Mouse (Mus musculus) kidney, adult 8-10 months (tissue): ENCODE measurements around the gene Cenpm.
"Not testable (repeated sequence)": the region's sequence is repeated elsewhere in the genome, so short reads cannot be mapped to it uniquely, and the experiment has no call there.

Experiments used
- DNase-seq, 2 experiments: peaks; one replicate each; pipeline ENCODE4 v3.0.0; 2022

The Cenpm gene

DNA sequence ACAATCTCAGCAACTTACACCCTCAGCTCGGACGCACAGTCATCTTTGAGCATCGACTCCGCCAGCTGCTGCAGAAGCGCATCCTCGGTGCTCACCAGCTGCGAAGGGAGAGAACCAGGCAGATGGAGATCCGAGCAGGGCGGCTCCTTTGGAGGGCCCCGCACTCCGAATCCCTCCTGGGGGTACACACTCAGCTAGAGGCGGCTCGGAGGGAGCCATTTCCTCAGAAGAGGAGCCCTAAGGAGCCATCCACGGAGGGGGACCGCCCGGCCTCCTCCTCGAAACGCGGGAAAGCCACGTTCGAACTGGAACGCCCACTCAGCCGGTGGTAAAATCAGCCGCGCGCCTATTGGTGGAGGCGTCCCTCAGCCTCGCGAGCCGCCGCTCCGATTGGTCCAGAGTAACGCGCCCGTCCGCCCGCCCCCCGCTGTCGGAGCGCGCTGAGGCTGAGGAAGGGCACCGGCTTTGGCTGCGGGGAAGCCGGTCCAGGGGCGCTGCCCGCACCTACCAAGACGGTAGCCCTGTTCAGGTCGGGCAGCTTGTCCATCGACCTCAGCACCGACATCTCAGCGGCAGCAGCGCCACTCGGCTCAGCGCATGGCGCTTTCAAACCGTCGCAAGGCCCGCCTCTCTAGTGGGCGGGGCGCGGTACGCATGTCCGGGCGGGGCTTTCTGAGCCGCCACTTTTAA, at the start of gene Cenpm:
Gene Cenpm, minus strand, starts transcription at position 634 of the 690 bp plus-strand sequence.
- peak; percentile 85 to 92 for DNase-seq

DNA sequence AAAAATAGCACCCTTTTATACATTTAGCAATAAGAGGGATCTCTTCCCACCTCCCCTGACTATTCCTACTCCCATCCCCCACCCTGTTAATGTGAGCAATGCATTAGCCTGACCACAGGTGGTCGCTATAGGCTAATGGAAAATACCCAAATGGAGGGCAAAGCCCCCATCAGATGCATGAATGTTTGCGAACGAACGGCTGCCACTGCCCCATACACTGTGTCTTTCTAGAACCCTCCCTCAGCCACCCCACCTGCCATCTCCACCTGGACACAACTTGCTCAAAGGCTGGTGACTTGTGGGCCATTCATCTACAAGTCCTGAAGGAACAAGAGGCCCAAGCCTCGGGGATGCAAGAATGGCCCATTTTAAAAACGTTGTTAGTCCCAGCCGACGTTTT, 49.5 kb upstream of the Cenpm start:
- DNase-seq = no peak

DNA sequence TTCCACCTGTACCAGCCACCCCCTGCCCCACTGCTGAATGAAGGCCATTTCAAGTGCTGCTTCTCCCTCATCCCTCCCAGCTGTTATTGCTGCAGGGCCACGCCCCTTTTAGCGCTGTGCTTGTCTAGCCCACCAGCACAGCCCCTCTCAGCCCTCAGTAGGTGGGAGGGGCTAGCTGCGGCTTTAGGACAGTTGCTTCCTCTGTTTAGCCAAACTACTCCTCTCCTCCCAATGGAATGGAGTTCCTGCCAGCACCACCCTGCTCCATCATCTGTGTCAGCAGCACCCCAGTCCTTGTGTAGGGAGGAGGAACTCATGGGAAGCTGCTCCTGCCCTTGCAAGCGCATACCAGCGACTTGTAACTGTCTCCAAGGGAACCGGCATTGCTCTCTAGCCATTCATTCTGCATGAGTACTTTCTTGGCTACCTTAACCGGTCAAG, 48.7 kb upstream of the Cenpm start:
- peak in 1 of 2 experiments; percentile 22 for DNase-seq

DNA sequence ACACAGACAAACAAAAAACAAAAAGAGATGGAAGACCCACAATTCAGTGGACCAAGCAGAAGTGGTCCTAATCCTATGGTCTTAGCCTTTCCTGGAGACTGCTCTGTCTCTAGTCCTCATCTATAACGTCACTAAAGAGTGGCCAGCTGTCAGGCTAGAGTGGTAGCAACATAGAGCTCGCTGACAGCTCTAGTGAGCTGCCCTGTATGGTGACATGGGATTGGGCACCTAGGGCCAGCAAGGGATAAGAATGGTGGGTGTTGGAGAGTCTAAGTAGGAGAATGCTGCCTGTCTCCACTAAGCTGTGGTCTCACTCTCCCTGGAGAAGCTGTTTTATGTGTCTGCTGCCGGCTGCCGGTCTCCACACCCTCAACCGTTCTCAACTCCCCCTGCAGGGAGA, 48.3 kb upstream of the Cenpm start:
- DNase-seq = no peak

- DNase-seq = no peak
Measured at GRCm38 (mm10) chr15:82290252-82290651, 45.7 kb upstream of the Cenpm start.

DNA sequence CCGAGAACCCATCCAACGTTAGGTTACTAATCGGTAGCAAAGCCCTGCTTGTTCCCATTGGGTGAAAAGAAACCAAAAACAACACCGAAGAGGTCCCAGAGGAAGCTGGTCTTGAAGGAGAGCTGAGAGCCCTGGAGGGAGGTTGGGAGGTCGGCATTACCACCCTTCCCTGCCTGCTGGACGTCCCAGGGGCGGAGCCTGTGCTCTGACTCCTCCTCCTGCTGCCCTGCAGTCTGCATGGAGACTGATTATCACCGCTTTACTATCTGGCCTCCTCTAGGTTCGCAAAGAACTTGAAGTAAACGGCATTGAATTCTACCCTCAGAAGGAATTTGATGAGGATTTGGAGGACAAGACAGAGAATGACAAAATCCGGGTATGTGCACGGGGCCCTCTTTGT, 41.6 kb upstream of the Cenpm start:
- no peak for DNase-seq

DNA sequence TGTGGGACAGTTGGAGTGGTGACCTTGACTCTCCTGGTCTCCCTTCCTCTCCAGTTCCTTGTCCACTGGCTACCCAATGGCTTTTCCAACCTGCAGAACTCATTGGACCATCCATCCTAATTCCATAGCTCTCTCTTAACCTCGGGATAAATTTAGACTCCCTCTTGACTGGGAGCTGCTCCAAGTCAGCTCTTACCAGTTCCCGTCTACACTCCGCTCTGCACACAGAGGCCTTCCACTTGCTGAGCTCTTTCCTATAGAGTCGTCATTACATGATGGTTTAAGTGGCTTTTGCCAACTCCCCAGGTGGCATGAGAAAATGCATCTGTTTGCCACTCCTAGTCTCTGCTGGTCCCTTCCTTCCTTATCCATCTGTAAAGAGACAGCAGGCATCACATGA, 36.1 kb upstream of the Cenpm start:
- DNase-seq = no peak

DNA sequence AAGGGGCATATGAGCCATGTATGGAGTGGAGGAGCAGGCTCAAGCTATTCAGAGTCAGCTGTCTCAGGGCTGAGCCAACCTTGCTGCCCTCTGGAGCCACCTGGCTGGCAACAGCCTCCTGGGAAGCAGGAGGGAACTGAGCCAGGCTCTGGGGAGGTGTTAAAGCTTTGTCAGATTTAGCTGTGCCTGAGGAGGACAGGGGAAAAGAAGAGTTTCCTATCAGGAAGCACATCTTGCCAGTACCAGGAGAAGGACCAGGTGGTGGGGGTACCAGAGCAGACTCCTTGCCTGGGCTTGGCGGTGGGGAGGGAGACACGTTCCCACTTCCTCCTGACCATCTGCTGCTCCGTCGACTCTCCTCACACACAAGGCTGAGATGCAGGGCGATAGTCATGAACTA, 33.0 kb upstream of the Cenpm start:
- DNase-seq = no peak

GRCm38 (mm10) chr15:82274927-82275901, 30.7 kb upstream of the Cenpm start:
- no peak for DNase-seq

GRCm38 (mm10) chr15:82274593-82274926, 30.0 kb upstream of the Cenpm start, which contains the start of gene Sept3:
TSS of gene Sept3 (plus strand) at chr15:82274893.
- no peak for DNase-seq

- no peak for DNase-seq
Measured at GRCm38 (mm10) chr15:82272295-82272694, 27.7 kb upstream of the Cenpm start.

- DNase-seq = peak; percentile 35 to 58
Measured at GRCm38 (mm10) chr15:82271201-82271600, 26.7 kb upstream of the Cenpm start.

- no peak for DNase-seq
Measured at GRCm38 (mm10) chr15:82268783-82269182, 24.2 kb upstream of the Cenpm start.

- no peak for DNase-seq
Measured at GRCm38 (mm10) chr15:82268185-82268584, 23.6 kb upstream of the Cenpm start.

GRCm38 (mm10) chr15:82266356-82266755, 21.8 kb upstream of the Cenpm start:
- DNase-seq = peak; percentile 27 to 65

- peak in 1 of 2 experiments; percentile 64 for DNase-seq
Measured at GRCm38 (mm10) chr15:82259510-82259909, 15.0 kb upstream of the Cenpm start.

GRCm38 (mm10) chr15:82255944-82256383, 11.4 kb upstream of the Cenpm start:
- no peak for DNase-seq

- no peak for DNase-seq
Measured at GRCm38 (mm10) chr15:82255248-82255647, 10.7 kb upstream of the Cenpm start.

DNA sequence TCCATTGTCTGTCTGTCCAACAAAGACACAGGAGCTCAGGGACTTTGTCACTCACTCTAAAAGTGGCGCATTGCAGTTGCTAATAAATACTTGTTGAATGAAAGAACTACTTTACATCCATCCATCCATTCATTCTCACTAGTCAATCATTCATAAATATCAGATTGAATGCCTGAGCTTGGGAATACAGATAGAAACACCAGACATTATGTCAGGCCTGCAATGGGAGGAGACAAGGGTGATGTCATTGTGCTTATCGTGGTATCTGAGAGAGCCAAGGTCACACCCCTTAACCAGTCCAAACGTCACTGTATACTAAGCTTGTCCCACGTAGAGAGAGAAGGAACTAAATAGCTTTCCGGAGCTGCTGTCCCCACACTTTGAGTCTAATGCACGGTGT, 7.5 kb upstream of the Cenpm start, which contains the start of gene 1500009C09Rik:
Gene 1500009C09Rik, plus strand, starts transcription at position 301 of the 400 bp plus-strand sequence.
- no peak for DNase-seq

GRCm38 (mm10) chr15:82251579-82251978, 7.0 kb upstream of the Cenpm start:
- DNase-seq = no peak

DNA sequence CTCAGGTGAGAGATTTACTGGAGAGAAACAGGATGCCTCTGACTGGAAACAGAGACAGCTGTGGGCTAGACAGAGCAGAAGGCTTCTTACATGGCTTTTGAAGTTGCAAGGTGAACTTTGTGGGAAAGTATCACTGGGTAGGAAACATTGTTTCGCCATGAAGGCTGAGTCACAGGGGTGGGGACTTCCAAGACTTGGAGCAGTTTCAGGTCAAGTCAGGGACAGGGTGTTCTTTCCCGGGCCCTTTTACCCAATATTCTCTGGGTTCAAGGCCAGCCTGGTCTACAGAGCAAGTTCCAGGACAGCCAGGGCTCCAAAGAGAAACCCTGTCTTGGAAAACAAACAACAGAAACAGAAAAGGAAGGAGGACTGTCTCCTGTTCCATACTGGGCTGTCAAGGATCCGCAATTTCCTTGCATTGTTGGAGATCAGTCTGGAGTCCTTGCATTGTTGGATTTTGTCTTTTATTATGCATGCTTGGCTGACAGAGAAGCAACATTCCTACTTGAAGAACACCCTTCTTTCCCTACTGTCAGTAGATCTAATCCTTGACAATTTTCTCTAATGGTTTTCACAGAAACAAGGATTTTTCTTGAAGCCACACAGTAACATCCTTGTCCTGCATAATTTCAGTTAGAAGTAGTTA, 2.7 kb upstream of the Cenpm start:
- DNase-seq = no peak

DNA sequence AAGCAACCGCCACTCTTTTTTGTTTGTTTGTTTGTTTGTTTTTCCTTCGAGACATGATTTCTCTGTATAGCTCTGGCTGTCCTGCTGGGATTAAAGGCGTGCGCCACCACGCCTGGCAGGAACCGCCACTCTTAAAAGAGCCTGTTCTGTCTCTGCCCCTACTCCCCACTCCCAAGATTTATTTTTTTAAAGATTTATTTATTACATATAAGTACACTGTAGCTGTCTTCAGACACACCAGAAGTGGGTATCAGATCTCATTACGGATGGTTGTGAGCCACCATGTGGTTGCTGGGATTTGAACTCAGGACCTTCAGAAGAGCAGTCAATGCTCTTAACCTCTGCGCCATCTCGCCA, 235 bp upstream of the Cenpm start:
- not testable (repeated sequence) for DNase-seq

DNA sequence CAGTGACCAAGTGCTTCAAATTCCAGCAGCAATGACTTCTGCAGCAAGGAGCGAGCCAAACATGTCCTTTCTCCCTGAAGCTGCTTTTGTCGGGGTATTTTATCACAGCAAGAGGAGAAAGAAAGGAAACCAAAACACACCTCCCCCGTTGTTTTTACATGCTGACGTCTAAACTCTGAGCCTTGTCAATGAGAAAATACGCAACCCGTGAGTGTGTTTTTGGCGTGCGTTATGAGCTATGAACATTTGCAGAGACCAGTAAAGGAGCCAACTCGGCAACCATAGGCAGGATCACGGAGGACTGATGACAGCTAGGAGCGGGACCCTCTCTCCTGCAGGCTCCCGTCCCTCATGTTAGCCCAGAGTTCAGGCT, 820 bp downstream of the Cenpm start:
- no peak for DNase-seq
